Mouse (Mus musculus) left cerebral cortex, adult 11 months (tissue): ENCODE results near the gene Bend5.
A peak's percentile ranks its signal among the peaks of the same experiment; 100 is the strongest.

Source experiments
- DNase-seq: peaks from one replicate; pipeline ENCODE4 v3.0.0; 2022; ENCODE audit warnings: low spot score

The Bend5 gene

DNA sequence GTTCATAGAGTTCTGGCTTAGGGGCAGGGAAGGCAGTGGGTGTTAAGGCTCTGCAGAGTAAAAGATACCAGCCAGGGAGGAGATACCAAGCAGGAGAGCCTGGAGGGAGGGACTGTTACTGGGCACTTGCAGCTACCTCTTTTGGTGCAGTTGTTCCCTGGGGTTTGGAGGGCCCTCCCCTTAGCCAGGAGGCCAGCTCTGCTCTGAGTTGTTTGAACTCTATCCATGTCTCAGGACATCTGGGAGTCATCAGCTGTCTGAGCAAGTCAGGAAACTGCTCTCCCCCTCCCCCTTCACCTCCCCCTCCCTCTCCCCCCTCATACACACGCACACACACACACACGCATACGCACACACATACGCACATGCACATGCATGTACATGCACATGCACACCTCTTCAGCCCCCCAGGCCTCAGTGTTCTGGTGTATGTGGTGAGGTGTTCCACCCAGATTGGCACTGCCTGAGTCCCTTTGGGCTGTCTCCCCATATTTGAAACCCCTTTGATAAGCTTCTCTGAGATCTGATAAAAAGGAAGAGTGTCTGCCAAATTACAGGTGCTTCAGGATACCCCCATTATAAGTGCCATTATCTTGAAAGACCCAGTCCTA is 72.5 kb downstream of the Bend5 start:
- DNase-seq = no peak

DNA sequence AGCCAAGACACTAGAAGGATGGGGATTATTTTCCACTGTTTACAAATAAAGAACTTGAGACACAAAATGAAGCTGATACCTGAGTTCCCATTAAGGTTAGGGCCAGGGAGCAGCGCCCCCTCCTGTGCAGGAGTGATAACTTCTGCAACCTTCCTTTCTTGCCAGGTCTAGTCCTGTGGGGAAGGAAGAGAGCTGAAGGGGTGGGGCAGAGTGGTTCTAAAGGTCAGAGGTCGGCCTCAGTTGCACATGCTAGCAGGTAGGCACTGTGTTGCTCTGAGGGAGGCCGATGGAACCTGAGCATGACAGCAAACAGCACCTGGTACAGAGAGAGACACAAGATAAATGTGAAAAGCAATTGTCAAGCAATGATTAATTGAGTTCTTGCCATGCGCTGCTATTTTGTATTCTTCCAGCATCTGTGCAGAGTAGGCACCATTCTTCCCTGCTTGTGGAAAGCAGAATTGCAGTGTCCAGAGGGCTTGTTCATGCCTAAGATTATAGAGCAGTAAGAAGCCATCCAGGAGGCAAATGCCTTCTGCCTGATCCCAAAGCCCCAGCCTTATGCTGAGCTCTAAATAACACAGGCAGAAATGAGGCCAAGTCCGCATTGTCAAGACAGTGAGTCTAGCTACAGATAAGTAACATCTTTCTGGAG is 79.1 kb downstream of the Bend5 start:
- no peak for DNase-seq

DNA sequence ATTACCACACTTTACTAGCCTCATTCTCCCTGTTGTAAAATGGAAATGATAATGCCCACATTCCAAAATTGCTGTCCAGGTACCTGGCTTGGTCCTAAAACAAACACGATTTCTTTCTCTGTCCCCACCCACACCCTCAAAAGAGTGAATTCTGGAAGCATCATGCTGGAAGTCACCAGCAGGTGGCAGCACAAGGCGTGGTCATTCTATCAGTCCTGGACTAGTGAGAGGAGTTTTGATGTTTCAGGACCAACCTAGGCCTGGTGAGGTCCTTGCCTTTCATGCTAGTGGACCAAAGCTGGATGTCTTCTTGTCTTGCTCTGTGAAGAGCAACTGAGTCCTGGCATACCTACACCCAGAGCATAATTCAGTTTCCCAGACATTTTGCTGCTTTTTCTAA is 81.1 kb downstream of the Bend5 start:
- peak; percentile 42 for DNase-seq

DNA sequence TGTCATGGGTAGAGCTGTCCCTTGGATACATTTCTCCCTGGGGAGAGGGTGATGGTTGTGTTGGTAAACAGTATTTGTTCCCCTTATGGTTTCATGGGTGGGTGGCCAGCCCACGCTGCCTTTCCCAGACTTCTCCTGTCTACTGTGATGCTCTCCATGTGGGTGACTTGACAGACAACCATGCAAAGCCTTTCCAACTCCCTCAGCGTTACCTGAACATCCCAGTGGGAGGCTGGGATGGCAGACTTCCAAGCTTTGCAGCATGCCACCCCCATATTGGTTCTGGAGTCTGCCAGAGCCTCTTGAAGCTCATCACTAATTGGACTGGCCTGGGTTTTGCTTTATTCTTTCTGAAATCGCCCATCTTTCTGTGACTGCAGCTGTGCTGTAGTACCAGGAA is 83.9 kb downstream of the Bend5 start:
- DNase-seq = peak; percentile 66

DNA sequence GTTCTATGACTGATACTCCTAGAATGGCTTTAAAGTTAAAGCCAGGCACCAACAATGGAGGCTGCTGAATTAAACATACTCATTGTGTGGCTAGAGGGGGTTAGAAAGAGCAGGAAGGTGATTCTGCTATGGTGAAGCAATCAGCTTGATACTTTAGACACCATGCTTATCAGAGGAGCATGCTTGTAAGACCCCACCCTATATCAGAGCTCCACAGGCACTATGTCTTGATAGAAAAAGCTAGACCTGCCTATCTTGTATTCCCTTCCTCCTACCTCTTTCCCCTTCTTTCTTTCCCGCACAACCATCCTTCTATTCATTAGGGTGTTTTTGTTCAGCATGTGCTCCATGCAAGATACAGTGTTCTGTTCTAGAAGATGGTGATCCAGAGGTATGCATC is 86.6 kb downstream of the Bend5 start:
- DNase-seq = no peak

GRCm38 (mm10) chr4:111502965-111503727 is 88.3 kb downstream of the Bend5 start:
- no peak for DNase-seq

DNA sequence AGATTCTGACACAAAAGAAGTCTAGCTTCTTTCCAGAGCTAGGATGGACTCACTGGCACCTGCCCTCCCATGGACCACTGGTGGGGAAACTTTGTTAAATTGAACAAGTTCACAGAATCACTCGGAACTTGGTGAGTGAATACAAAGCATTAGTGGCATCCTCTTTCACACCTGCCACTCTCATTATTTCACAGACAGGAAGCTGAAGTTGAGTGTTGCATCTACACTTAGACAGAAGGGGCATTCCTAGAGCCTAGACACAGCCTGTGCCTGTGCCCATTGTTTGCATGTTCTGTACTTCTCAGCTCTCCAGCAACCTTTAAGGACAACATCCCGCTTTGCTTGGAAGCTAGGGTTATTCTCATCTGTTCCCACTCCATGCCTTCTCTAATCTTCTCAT is 90.1 kb downstream of the Bend5 start:
- no peak for DNase-seq
